Mouse (Mus musculus) MEL (cell line): ENCODE measurements at regions not wholly inside any gene's neighbourhood (a gene's known extent, or its start where the extent isn't known, plus 50 kb on each side); places are given as distances from the start of the nearest gene placed in this dataset.

Source experiments
- CTCF ChIP-seq, 3 experiments: IDR thresholded peaks in 2 of 3; conservative IDR thresholded peaks in 1 of 3; 2 replicates each; pipeline ENCODE4 v1.5.1; 2011 to 2012; ENCODE audit warnings: low read length in 3 of 3, low read depth in 2 of 3, mild to moderate bottlenecking in 2 of 3, improper control_type of control experiment in 1 of 3, inconsistent platforms in 1 of 3, mixed read lengths in 1 of 3, moderate library complexity in 1 of 3; ENCODE audit not compliant: control insufficient read depth in 1 of 3, insufficient read depth in 1 of 3, poor library complexity in 1 of 3, severe bottlenecking in 1 of 3
- ELF1 ChIP-seq: IDR thresholded peaks from 2 replicates; pipeline ENCODE4 v1.6.1; 2014; ENCODE audit warnings: low read depth, mild to moderate bottlenecking, inconsistent platforms, low read length, improper control_type of control experiment, moderate library complexity
- EP300 ChIP-seq, 2 experiments: IDR thresholded peaks; 2 replicates each; pipeline ENCODE4 v1.6.1; 2011; ENCODE audit warnings: improper control_type of control experiment in 2 of 2, low read length in 2 of 2, low read depth in 1 of 2, mild to moderate bottlenecking in 1 of 2
- GATA1 ChIP-seq: IDR thresholded peaks from 2 replicates; pipeline ENCODE4 v1.6.1; 2011; ENCODE audit warnings: low read depth, low read length, improper control_type of control experiment
- HCFC1 ChIP-seq: IDR thresholded peaks from 2 replicates; pipeline ENCODE4 v1.6.1; 2012; ENCODE audit warnings: low read depth, mild to moderate bottlenecking, inconsistent platforms, low read length, improper control_type of control experiment, moderate library complexity
- TBP ChIP-seq: IDR thresholded peaks from 2 replicates; pipeline ENCODE4 v1.8.0; 2011; ENCODE audit warnings: low read depth, low read length, improper control_type of control experiment
- TCF12 ChIP-seq: IDR thresholded peaks from 2 replicates; pipeline ENCODE4 v1.6.1; 2014; ENCODE audit warnings: low read depth, mild to moderate bottlenecking, inconsistent platforms, low read length, improper control_type of control experiment, moderate library complexity
- USF1 ChIP-seq: IDR thresholded peaks from 2 replicates; pipeline ENCODE4 v1.6.1; 2014; ENCODE audit warnings: low read depth, mild to moderate bottlenecking, inconsistent platforms, low read length, improper control_type of control experiment, moderate library complexity
- ZNF384 ChIP-seq: IDR thresholded peaks from 2 replicates; pipeline ENCODE4 v1.6.1; 2012; ENCODE audit warnings: low read depth, mild to moderate bottlenecking, inconsistent platforms, low read length, improper control_type of control experiment

- TF ChIP-seq ZNF384 (no peak), CTCF (IDR thresholded peaks at IDR 0.05 in 2 of 3, conservative IDR thresholded peaks at IDR 0.05 in 1 of 3; ENCODE audit: control insufficient read depth in 1 of 3, insufficient read depth in 1 of 3, low read depth in 2 of 3, low read length in 3 of 3, poor library complexity in 1 of 3, severe bottlenecking in 1 of 3) (no peak), HCFC1 (no peak), TCF12 (no peak), ELF1 (no peak), TBP (no peak), GATA1 (no peak), EP300 (IDR thresholded peaks at IDR 0.05; ENCODE audit: low read depth in 1 of 2, low read length in 2 of 2) (no peak), USF1 (no peak)
These were observed 678.8 kb downstream of the Actr3 start for GRCm38 (mm10) chr1:124756721-124757120.
